Mouse (Mus musculus) urinary bladder, postnatal 4 days (tissue): Measurements from ENCODE around the gene Dusp3.

ENCODE experiments used
- DNase-seq, 2 experiments: peaks; one replicate each; pipeline ENCODE4 v3.0.0; 2021 to 2022; ENCODE audit warnings: low spot score in 2 of 2

Gene Dusp3

DNA sequence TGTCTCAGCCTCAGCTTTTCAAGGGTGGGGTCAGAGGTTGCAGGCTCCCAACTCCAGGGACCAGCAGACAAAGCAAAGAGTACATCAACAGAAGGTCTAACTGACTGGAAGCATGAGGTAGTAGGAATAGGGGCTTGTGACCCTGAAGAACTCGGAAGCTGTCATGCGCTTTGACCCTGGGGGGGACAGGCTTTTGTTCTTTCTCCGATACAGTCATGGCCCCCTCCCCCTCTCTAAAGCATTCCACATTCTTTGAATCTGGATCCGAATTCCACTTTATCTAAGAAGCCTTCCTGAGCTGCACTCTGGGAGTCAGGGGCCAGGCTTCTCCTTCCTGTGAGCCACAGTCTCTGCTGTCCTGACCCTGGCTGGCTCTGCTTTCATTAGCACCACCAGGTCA lies 54.8 kb downstream of the Dusp3 start:
- no peak for DNase-seq

GRCm38 (mm10) chr11:101928030-101928762 lies 58.6 kb downstream of the Dusp3 start:
- no peak for DNase-seq

DNA sequence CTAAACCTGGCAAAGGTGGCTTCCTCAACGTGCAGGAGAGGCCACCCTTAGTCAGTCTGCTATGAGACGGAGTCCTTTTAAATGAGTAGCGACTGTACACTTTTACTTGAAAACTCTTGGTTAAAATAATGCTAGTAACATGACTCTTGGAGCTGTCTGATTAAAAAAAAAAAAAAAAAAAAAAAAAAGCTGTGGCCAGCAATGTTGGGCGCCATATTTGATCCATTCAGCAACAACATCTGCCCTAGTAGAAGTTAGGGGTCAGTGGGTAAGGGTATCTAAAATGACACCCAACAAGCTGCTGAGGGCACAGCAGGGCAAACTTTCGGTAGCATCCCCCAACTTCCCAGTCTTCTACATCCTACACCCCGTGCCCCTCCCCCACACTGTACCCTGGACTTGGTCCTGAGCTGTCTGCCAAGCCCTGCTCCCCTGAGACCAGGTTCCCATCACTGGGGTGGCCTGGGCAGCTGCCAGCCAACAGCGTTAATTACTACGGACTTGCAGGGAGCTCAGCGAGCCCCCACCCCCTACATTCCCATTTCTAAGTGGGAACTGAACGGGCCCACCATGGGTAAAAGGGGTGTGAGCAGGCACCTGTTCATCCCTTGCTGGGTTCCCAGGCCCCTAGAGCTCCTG lies 59.7 kb downstream of the Dusp3 start:
- no peak for DNase-seq

DNA sequence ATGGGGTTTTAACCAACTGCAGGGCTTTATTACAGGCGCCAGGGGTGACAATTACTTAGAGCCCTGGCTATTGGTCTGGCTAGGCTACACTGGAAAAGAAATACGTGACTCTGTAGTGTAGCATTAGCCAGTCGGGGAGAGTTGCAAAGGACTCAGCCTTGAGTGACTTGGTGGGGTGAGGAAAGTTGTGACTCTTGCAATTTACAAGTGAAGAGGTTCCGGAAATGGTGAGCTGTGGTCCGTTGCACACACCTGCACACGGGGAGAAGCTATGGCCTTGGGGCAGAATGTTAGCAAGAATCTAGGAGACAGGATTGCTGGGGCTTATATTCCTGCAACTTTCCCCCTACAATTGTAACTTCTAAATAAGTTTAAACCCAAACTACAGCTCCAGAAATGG lies 61.2 kb downstream of the Dusp3 start:
- no peak for DNase-seq

GRCm38 (mm10) chr11:101924441-101924976 lies 62.3 kb downstream of the Dusp3 start:
- no peak for DNase-seq

DNA sequence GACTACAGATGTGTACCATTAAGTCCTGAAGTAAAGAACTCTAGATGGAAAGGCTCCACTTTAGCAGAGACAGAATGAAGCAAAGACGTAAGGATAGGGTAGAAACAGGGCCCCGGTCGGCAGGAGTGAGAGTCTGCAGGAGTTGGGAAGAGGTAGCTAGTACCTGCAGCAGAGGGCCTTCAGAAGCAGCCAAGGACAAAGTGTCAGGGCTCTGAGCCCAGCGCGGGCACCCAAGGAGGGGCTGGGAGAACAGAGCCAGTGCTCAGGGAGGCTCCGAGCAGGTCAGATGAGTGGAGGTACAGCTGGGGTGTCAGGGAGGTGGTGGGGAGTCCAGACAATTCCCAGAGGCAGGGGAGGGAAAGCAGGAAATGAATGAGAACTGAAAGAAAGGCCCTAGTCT lies 62.8 kb downstream of the Dusp3 start:
- no peak for DNase-seq

GRCm38 (mm10) chr11:101921361-101921952 lies 65.4 kb downstream of the Dusp3 start:
- no peak for DNase-seq
